Mouse (Mus musculus) forebrain, embryonic 12.5 days (tissue): Measurements from ENCODE around the gene Acsf3. TPM values are rescaled to one million over a fixed set of nuclear protein-coding genes. Genes with fewer than 3 reads are reported as not detected.

Source experiments
- ATAC-seq: fragments of 200-750 bp; cut with Nextera tagmentation; 2 replicates; pipeline ENCODE4 v1.8.0; 2017; ENCODE audit warnings: moderate TSS enrichment; ENCODE audit not compliant: low FRiP score
- H3K27ac ChIP-seq: fragments of 300-500 bp; sonication (generic); 2 replicates; pipeline ENCODE4 v1.5.1; 2016; ENCODE audit warnings: mild to moderate bottlenecking
- H3K27me3 ChIP-seq: fragments of 300-500 bp; sonication (generic); 2 replicates; pipeline ENCODE4 v1.6.1; 2016; ENCODE audit warnings: mild to moderate bottlenecking
- H3K36me3 ChIP-seq: fragments of 300-500 bp; sonication (generic); replicated peaks from 2 replicates; pipeline ENCODE4 v1.6.1; 2016; ENCODE audit warnings: mild to moderate bottlenecking
- H3K4me1 ChIP-seq: fragments of 300-500 bp; sonication (generic); 2 replicates; pipeline ENCODE4 v1.6.1; 2016
- H3K4me2 ChIP-seq: fragments of 300-500 bp; sonication (generic); 2 replicates; pipeline ENCODE4 v1.6.1; 2016; ENCODE audit warnings: mild to moderate bottlenecking, moderate library complexity
- H3K4me3 ChIP-seq: fragments of 300-500 bp; sonication (generic); replicated peaks from 2 replicates; pipeline ENCODE4 v1.5.1; 2016; ENCODE audit warnings: mild to moderate bottlenecking
- H3K9ac ChIP-seq: fragments of 300-500 bp; sonication (generic); 2 replicates; pipeline ENCODE4 v1.6.1; 2016; ENCODE audit warnings: mild to moderate bottlenecking
- H3K9me3 ChIP-seq: fragments of 300-500 bp; sonication (generic); 2 replicates; pipeline ENCODE4 v1.6.1; 2016
- WGBS: fragments of 180-500 bp; shearing (Covaris S2); methylation state at CpG from one replicate; pipeline ENCODE4 v1.1.7; 2016; 5-methylcytosine and 5-hydroxymethylcytosine counted together
- polyA plus RNA-seq: library from polyadenylated mRNA; unstranded; fragments of >200 nt; fragmentation: Nextera tagmentation; extraction: Ambion mirVana; gene quantifications from 2 replicates; pipeline ENCODE4 v1.2.1, GENCODE M21; 2016

Gene Acsf3
- polyA plus RNA-seq, 1 experiment from 2014 or later: 17.3 TPM

DNA sequence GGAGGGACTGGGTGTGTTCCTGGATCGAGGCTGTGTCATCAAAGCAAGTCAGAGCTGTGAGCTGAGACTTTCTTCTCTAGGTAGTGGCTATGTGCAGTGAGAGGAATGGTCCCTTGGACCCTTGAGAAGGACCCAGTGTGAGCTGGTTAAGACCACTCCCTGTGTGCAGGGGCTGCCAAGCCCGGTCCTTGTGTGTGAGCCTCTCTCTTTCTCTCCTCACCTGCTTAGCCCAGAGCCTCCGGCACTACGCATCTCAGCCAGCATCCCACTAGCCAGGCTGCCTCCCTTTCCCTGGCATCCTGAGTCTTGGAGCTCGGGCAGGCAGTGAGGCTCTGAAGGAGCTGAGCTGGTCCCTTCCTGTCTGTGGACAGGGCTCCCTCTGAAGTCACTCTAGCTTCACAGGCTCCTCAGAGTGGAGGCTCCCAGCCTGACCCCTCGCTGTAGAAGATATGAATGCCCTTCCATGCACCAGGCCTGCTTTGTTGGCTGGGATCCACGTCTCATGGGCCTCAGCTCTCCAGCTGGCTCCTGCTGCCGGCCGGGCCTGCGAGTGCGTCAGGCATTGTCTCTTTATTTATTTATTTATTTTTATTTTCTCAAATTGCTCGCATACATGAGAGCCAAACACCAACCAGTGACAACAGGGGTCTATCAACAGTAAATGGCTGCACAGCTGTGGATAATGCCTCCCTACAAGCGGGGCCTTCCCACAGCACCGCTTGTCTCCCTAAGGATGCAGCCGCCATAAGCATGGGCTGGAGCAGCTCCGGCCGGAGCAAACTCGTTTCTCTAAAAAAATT, 18.3 kb downstream of the Acsf3 start:
- peak; percentile 61 for ATAC-seq
- peaks cover 9% of the 10 kb centered on the region; the same call in 1 of the 2 replicates for H3K4me1 ChIP-seq
- H3K36me3 ChIP-seq: 0 out of 2 replicates have a peak, but pooled peaks cover 7% of the 10 kb centered on the region
- H3K27me3 ChIP-seq: peaks cover 16% of the 10 kb centered on the region; the same call in 1 of the 2 replicates
- H3K9ac ChIP-seq: no peak overlapping the region
- H3K27ac ChIP-seq: peak overlapping the region; percentile 60
- WGBS: 76% methylated on average over 18 of the region's 18 CpGs
- no peak overlapping the region for H3K4me3 ChIP-seq
- H3K4me2 ChIP-seq: no peak overlapping the region
- H3K9me3 ChIP-seq: no peaks in the 10 kb centered on the region

DNA sequence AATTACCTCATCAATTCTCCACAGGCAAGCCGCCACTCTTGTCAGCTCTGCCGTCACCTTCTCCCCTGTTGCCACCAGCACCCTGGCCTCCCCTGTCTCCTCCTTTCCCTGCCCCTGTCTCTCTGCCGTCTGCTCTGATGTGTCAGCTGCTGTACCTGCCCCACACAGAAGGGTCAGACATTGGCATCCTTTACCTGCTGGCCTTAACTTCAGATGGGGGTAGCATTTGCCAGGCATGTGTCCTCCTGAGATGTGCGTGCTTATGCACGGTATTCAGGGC, 18.8 kb downstream of the Acsf3 start:
- peaks cover 9% of the 10 kb centered on the region; the same call in 1 of the 2 replicates for H3K4me1 ChIP-seq
- H3K9me3 ChIP-seq: no peaks in the 10 kb centered on the region
- peaks cover 17% of the 10 kb centered on the region; the same call in 1 of the 2 replicates for H3K27me3 ChIP-seq
- H3K4me3 ChIP-seq: no peak overlapping the region
- no peak overlapping the region for H3K9ac ChIP-seq
- 0 out of 2 replicates have a peak, but pooled peaks cover 7% of the 10 kb centered on the region for H3K36me3 ChIP-seq
- no peak for ATAC-seq
- 66% methylated on average over 5 of the region's 5 CpGs for WGBS
- no peak overlapping the region for H3K4me2 ChIP-seq
- peak overlapping the region; percentile 60 for H3K27ac ChIP-seq

DNA sequence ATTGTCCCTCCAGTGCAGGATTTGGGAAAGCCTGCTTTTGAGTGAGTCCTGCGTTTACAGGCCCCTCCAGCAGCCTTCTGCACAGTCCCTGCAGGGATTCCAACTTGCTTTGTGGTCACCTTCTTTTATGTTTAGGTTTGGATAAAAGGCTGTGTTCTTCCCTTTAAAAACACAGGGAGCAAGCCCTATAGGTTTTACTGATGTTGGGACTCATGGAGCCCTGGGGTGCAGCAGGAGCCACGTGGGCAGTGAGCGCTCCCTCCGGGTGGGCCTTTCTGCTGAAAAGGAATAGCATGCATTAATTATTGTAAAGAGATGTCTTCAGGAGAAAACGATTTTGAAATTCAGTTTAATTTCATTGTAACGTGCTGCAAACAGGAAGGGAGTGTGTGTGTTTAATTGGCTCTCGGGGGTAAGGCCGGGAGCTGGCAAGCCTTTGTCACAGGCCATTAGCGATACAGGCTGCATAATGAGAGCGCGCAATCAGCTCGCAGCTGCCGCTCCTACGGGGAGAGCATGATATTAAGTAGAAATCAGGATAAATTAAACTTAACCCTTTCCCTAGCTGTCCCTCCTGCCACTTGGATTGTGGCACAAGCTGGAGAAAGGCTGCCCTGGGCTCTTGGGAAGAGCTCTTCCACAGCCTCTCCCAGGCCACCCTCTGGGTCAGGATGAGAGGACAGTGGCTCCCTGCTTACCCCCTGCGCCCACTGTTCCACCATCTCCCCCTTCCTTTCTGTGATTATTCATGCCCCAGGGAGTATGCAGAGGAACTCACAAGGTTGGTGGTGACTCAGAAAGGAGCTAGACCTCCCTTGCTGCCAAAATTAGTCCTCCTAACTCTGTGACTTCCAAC, 28.8 kb downstream of the Acsf3 start:
- Histone ChIP-seq H3K36me3 (no peaks in the 10 kb centered on the region), H3K9ac (no peak overlapping the region), H3K4me1 (peaks cover 61% of the 10 kb centered on the region), H3K27me3 (peaks cover 61% of the 10 kb centered on the region), H3K9me3 (no peaks in the 10 kb centered on the region), H3K27ac (peak overlapping the region; percentile 97), H3K4me2 (peak overlapping the region; percentile 31), H3K4me3 (no peak overlapping the region)
- ATAC-seq: peak; percentile 92
- 4% methylated on average over 15 of the region's 15 CpGs for WGBS

DNA sequence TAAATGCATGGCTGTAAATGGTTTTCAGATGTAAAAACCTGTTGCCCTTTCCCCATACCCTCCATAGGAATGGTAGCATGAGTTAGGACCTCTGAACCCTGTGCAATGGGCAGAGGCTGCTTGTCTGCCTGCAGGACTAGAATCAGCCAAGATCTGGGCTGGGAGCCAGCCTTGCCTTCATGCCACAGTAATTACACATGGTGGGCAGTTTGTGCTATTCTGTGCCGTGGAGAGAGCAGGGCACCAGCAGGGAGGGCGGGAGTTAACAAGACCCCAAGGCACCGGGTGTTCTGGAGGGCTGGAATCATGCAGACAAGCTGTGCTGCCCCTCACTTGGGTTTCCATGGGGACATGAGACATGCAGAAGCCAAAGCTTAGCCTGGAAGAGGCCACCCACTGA, 30.1 kb downstream of the Acsf3 start:
- H3K9me3 ChIP-seq: no peaks in the 10 kb centered on the region
- peak overlapping the region; percentile 97 for H3K27ac ChIP-seq
- ATAC-seq: peak; percentile 27; the same call in 1 of the 2 replicates
- no peak overlapping the region for H3K4me3 ChIP-seq
- H3K9ac ChIP-seq: 0 out of 2 replicates have a peak overlapping the region, but pooled peaks have one; percentile 30
- no peaks in the 10 kb centered on the region for H3K36me3 ChIP-seq
- 0 out of 2 replicates have a peak overlapping the region, but pooled peaks have one; percentile 4 for H3K4me2 ChIP-seq
- H3K4me1 ChIP-seq: peaks cover 61% of the 10 kb centered on the region
- 15% methylated on average over 3 of the region's 3 CpGs for WGBS
- H3K27me3 ChIP-seq: peaks cover 65% of the 10 kb centered on the region

DNA sequence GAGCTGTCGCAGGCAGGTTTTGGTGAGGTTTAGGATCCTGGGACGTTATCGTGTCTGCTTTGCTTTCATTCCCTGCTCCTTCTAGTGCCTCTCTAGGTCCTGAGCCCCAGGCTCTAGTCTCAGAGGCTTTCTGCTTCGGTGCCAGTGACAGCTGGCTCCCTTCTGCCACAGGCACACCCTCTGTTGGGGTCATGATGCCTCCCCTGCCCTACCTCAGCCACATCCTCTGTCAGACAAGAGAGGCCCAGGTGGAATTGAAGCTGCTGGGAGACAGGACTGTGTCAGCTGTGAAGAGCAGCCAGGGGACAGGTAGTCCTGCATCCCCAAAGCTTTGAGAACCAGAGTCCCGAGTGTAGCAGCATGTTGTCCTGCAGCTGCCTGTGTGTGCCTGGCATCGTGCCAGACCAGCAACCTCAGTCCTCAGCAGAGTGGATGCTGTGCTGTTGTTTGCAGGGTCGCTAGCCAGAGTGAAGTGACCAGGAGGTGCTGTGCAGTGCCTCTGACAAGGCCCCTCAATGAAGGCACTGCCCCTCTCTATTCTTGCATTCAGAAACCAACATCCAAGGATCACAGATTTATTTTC, 31.8 kb downstream of the Acsf3 start:
- no peak overlapping the region for H3K4me2 ChIP-seq
- WGBS: 43% methylated on average over 7 of the region's 7 CpGs

DNA sequence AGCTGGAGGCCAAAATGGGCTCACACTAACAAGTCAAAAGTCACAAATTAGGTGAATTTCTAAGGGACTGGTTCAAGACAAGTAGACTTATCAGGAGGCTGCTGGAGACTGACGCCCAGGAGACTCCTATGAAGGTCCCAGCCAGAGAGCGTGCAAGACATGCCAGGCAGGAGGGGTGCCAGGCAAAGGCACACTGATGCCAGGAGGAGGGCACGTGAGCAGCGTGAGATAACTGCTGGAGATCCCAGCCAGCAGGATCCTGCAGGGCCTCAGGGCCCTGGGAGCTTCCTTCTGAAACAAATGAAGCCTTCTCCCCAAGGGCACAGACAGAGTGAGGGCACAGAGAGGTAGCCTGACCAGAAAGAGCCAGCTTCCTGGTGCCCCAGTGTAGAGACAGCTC, 32.6 kb downstream of the Acsf3 start:
- H3K36me3 ChIP-seq: no peaks in the 10 kb centered on the region
- no peak overlapping the region for H3K4me3 ChIP-seq
- peaks cover 72% of the 10 kb centered on the region for H3K27me3 ChIP-seq
- H3K27ac ChIP-seq: peak overlapping the region; percentile 97
- peaks cover 63% of the 10 kb centered on the region for H3K4me1 ChIP-seq
- WGBS: 82% methylated on average over 4 of the region's 4 CpGs
- no peak for ATAC-seq
- no peaks in the 10 kb centered on the region for H3K9me3 ChIP-seq
- H3K9ac ChIP-seq: no peak overlapping the region
- no peak overlapping the region for H3K4me2 ChIP-seq

More for the DNA sequence above, 31.8 kb downstream of the Acsf3 start:
- H3K27ac ChIP-seq: peak overlapping the region; percentile 97
- no peak for ATAC-seq
- no peaks in the 10 kb centered on the region for H3K36me3 ChIP-seq
- H3K9me3 ChIP-seq: no peaks in the 10 kb centered on the region
- H3K4me1 ChIP-seq: peaks cover 67% of the 10 kb centered on the region
- 0 out of 2 replicates have a peak overlapping the region, but pooled peaks have one; percentile 5 for H3K9ac ChIP-seq
- peaks cover 72% of the 10 kb centered on the region for H3K27me3 ChIP-seq
- no peak overlapping the region for H3K4me3 ChIP-seq

DNA sequence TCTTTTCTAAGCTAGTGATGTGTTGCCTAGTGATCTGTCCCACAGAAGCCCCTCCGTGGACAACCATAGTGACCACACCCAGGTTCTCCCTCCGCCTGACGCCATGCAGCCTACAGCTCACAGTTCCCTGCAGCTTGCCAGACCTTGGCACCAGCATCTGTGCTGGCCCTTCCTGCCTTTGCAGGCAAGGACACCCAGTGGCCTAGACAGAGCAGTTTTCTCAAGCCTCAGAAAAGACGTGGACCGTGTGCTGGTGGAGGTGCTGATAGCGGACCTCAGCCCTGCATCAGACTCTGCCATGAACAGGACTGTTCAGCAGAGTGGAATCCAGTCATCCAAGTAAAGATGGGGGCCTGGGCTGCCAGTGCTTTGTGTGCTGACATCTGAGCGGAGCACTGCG, 35.1 kb downstream of the Acsf3 start:
- no peaks in the 10 kb centered on the region for H3K9me3 ChIP-seq
- ATAC-seq: no peak
- H3K36me3 ChIP-seq: 0 out of 2 replicates have a peak, but pooled peaks cover 6% of the 10 kb centered on the region
- peaks cover 63% of the 10 kb centered on the region for H3K4me1 ChIP-seq
- no peak overlapping the region for H3K4me3 ChIP-seq
- 0 out of 2 replicates have a peak overlapping the region, but pooled peaks have one; percentile 20 for H3K27ac ChIP-seq
- 82% methylated on average over 8 of the region's 8 CpGs for WGBS
- H3K27me3 ChIP-seq: peaks cover 75% of the 10 kb centered on the region
- no peak overlapping the region for H3K4me2 ChIP-seq
- H3K9ac ChIP-seq: no peak overlapping the region

DNA sequence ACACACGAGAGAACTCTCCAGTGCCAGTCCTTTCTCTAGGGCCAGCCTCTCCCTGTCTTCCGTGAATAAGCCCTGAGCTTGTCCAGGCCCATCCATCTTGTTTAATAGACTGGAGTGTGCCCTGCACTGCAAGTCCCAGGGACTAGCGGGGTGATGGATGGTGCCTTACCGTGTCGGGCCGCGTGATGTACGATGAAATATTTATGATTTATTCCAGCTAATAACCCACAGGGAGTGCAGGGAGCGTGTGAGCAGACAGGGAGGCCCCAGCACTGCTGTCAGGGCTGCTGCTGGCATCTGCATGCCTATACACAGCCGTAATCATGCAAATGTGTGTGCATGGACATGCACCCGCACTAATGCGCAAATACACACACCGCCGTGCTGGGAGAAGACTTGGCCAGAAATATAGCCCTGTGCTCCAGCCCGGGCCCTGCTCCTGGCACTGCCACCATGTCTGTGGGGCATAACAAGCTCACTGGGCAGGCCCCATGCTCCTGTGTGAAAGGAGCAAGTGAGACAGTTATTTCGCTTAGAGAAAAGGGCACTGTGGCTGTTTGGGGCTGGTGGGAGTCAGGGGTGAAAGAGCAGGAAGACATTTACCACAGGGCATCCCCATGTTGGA, 36.7 kb downstream of the Acsf3 start:
- 0 out of 2 replicates have a peak, but pooled peaks cover 6% of the 10 kb centered on the region for H3K36me3 ChIP-seq
- no peak for ATAC-seq
- peak overlapping the region; percentile 37; the same call in 1 of the 2 replicates for H3K27ac ChIP-seq
- no peak overlapping the region for H3K4me2 ChIP-seq
- no peak overlapping the region for H3K4me3 ChIP-seq
- H3K9me3 ChIP-seq: no peaks in the 10 kb centered on the region
- peaks cover 63% of the 10 kb centered on the region for H3K27me3 ChIP-seq
- H3K9ac ChIP-seq: no peak overlapping the region
- WGBS: 89% methylated on average over 16 of the region's 16 CpGs
- peaks cover 50% of the 10 kb centered on the region for H3K4me1 ChIP-seq

DNA sequence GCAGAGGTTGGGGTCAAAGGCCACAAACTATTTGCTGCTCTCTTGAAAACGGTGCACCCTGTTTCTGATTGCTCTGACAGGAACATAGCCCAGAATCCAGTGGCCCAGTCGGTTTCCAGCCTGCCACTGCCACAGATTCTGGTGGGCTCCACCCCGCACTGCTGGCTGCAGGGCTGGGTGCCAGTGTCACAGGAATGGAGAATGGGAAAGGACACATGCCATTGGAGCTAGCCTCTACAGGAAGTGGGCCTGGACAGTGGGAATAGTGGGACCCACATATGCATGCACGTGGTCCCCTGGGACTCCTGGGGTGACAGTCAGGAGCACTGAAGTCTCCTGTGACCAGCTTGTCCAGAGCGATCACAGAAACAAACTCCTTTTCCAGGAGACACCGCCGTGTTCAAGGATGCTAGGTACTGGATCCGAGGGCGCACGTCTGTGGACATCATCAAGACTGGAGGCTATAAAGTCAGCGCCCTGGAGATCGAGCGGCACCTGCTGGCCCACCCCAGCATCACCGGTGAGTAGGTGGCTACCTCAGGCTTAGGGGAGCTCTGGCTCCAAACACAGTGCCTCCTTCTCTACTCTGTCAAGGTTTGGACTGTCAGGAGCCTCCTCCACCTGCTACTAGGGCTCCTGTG, 37.4 kb downstream of the Acsf3 start:
- Histone ChIP-seq H3K4me2 (no peak overlapping the region), H3K4me3 (no peak overlapping the region), H3K4me1 (peaks cover 50% of the 10 kb centered on the region), H3K27ac (no peak overlapping the region), H3K9ac (no peak overlapping the region), H3K27me3 (peaks cover 64% of the 10 kb centered on the region), H3K36me3 (0 out of 2 replicates have a peak, but pooled peaks cover 6% of the 10 kb centered on the region), H3K9me3 (no peaks in the 10 kb centered on the region)
- WGBS: 74% methylated on average over 14 of the region's 14 CpGs
- ATAC-seq: peak; percentile 31; the same call in 1 of the 2 replicates

DNA sequence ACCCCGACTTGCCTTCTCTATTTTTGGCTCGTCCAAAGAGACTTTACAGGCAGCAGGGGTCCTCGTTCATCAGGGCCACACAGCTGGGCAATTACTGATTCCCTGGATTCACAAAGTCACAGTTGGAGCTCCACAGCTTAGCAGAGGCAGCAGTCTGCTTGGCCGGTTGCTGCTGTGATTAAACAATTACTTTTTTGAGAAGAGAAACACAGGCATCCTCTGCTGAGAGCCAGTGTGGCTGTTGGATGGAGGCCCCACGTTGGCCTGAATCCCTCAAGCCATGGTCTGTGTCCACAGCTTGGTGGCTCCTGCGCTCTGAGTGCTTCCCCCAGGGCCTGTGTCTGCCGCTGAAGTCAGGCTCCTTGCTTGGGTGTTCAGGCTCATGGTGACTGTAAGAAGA, 39.3 kb downstream of the Acsf3 start:
- Histone ChIP-seq H3K9me3 (no peaks in the 10 kb centered on the region), H3K27ac (peak overlapping the region; percentile 50; the same call in 1 of the 2 replicates), H3K4me1 (peaks cover 52% of the 10 kb centered on the region), H3K4me3 (no peak overlapping the region), H3K9ac (no peak overlapping the region), H3K36me3 (0 out of 2 replicates have a peak, but pooled peaks cover 6% of the 10 kb centered on the region), H3K27me3 (peaks cover 55% of the 10 kb centered on the region), H3K4me2 (no peak overlapping the region)
- ATAC-seq: no peak
- WGBS: 9% methylated on average over 7 of the region's 7 CpGs

DNA sequence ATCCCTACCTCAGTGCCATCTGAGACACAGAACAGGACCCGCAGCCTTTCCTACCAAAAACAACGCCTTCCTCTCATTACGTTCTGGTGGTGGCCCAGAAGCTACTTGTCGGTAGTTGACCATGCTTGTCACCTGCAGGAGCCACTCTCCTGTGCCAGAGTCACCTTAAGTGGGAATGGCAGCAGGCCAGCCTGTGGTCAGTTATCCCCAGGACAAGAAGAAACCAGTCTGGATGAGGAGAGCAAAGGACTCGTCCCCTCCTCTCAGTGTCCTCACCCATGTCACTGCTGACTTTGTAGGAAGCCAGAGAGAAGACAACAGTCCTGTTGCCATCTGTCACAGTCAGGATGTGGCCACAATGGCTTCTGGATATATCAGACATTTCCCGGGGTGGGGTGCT, 41.7 kb downstream of the Acsf3 start:
- Histone ChIP-seq H3K27ac (no peak overlapping the region), H3K27me3 (peaks cover 34% of the 10 kb centered on the region), H3K4me3 (no peak overlapping the region), H3K4me2 (no peak overlapping the region), H3K9ac (no peak overlapping the region), H3K36me3 (0 out of 2 replicates have a peak, but pooled peaks cover 6% of the 10 kb centered on the region), H3K9me3 (no peaks in the 10 kb centered on the region), H3K4me1 (peaks cover 48% of the 10 kb centered on the region)
- 92% methylated on average over 6 of the region's 6 CpGs for WGBS
- no peak for ATAC-seq
